Mouse (Mus musculus): ENCODE results near the gene Eaf2.
"Not testable (repeated sequence)": the region's sequence is repeated elsewhere in the genome, so short reads cannot be mapped to it uniquely, and the experiment has no call there.

Gene Eaf2

DNA sequence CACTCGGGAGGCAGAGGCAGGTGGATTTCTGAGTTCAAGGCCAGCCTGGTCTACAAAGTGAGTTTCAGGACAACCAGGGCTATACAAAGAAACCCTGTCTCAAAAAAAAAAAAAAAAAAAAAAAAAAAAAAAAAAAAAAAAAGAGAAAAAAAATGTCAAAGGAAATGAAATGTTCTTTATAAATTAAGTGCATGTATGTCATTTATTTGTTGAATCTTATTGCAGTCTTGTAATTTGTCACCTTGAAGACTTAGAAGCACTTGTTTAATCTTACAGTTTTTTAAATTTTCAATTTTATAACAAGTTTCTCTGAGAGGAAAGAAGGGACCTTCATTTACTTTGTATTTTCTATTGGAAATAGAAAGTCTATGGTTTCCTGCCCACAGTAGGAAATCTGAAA lies 27.9 kb downstream of the Eaf2 start:
- not testable (repeated sequence) for DNase-seq (ENCODE audit: low read depth, low spot score)

DNA sequence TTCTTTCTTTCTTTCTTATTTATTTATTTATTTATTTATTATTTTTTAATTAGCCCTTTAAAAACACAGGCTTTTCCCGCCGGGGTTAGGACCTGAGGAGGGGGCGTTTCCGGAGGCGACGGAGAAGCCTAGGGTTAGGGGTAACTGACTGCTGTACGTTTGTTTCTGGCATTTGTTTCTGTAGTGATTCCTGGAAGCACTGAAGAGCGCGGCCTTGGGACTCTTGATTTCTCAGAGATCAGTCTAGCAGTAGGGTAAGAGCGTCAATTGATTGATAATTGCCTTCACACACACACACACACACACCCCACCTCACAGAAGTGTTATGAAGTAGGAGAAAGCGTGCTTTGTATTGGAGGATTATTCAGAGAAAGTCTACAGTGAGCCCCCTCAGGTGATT lies 46.0 kb downstream of the Eaf2 start:
- DNase-seq (ENCODE audit: low read depth, low spot score): no peak

DNA sequence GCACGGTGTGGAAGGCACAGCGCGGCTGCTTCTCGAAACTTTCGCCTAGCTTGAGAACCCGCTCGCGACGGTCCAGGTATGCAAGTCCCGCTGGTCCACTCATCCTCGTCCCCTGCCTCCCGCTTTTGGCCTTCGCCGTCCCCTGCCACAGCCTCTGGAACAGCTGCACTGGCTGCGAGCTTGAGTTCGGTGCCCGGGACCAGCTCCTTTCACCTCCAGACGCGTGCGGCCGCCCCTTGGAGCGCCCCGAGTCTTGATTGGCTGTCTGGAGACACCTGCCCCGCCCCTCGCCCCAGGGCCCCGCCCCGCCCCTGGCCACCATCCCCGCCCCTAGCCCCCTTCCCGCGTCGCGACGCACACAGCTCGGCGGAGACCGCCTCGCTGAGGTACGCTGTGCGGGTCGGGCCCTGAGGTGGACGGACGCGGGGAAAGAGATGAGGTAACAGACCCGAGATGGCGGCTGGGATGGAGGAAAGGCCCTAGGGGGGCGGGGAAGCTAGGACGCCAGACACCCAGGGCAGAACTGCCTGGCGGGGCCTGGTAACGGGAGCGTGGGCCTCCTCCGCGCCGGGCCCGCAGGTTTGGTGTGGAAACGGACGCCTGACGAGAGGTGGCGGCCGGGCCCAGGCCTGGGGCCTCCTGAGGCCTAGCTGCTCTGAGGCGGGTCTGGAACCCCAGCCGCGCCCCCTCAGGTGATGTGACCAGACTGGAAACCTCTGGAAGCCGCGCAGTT lies 46.6 kb downstream of the Eaf2 start, which contains the start of gene Iqcb1:
Iqcb1 (plus strand) TSS at position 332 of the 733 bp plus-strand sequence.
- peak; percentile 50 for DNase-seq (ENCODE audit: low read depth, low spot score)

DNA sequence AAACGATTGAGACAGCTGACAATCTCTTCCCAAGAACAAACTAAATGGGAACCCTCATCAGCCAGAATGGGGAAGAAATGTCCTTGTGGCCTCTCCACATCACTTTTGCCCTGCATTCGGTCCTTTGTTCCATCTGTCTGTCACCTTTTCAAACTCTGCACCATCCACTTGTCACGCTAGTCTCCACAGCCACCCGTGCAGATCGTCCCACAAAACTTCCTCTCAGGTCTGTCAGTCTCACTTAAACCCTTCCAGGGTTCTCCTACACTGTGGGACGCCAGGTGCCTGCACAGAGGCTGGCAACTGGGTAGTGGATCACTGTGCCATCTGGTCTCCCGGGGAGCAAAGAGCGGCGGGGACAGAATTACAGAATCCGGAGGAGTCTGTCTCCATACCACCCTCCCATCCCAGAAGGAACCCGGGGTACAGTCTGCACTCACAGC lies 47.2 kb downstream of the Eaf2 start:
- DNase-seq (ENCODE audit: low read depth, low spot score): no peak

DNA sequence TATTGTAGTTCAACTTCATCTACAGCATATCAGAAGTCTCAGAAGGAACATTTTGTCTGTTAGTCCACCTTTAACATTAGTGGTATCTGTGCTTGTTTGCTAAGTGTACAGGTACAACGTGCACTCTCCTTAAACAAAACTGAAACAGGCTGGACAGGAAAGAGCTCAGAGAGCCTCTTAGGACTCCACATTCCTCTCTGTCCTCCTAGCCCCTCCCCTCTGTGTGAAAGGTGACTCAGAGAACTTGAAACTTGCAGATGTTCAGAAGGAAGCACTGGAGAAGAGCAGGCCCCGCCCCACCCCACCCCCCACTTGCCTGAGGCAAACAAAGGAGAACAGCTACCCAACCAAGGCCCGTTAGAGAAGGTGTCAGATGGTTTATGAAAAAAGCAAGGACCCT lies 53.3 kb downstream of the Eaf2 start:
- peak; percentile 58 for DNase-seq (ENCODE audit: low read depth, low spot score)

DNA sequence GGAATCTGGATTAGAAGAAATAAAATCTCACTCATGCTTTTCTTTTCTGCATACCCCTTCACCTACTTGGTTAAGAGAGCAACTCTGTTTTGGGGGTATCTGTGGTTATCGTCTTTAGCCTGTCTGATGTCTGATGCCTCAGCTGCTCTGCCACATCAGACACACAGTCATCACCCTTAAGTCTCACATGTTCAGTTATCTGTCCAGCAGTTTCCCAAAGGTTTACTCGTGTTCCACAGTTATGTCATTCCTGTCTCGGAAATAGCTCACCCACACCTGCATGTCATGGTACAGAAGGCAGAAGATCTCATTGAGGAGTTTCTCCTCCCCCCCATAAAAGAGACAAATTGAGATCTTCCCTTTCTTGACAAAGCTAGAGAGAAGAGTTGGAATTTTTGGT lies 54.1 kb downstream of the Eaf2 start:
- no peak for DNase-seq (ENCODE audit: low read depth, low spot score)

DNA sequence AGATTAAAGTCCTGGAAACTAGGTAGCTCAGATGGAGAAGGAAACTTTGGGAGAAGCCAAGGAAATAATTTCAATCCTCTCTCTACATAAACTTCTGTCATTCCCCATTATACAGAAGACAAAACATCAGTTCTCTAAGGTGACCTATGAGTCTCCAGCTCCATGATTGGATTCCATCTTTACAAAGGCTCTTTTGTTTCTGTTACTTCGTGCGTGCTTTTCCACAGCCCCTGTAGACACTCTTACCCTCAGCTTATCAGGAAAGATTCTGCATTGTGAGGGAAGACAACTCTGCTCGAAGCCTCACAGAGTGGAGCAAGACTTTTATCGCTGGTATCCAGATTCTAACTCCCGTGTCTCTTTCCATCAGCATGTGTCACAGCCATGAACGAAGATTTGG lies 54.8 kb downstream of the Eaf2 start:
- no peak for DNase-seq (ENCODE audit: low read depth, low spot score)

DNA sequence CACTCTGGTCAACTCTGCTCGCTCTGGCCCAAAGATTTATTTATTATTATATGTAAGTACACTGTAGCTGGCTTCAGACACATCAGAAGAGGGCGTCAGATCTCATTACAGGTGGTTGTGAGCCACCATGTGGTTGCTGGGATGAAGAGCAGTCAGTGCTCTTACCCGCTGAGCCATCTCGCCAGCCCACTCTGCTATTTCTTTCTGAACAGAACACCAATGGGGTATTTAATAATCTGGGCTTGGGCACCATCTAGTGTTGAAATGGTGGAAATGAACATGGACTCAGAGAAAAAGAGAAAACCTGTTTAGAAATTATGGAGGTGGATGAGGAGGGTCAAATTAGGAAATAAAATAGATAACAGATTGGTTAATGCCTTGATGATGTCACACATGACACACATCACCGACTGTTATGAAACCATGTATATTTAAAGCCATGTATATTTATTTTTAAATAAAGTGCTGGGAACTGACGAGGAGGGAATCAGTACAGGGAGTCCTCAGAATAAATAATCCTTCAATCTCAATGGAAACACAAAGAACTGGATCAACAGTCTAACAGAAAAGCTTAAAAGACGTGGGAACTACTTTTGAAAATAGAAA lies 57.4 kb downstream of the Eaf2 start:
- peak; percentile 39 for DNase-seq (ENCODE audit: low read depth, low spot score)

DNA sequence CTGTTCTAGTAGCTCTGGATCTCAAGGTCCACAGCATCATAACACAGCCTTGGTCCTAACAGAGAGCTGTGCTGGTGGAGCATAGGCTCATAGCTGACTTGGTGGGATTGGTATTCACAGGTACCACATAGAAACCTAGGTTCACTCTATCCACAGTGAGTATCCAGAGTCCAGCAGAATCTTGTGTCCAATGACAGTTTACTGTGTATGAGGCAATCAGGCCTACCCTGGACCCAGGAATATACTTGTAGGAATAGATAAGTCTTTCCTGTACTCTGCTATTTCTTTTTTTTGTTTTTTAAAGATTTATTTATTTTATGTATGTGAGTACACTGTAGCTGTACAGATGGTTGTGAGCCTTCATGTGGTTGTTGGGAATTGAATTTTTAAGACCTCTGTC lies 57.9 kb downstream of the Eaf2 start:
- DNase-seq (ENCODE audit: low read depth, low spot score): no peak

DNA sequence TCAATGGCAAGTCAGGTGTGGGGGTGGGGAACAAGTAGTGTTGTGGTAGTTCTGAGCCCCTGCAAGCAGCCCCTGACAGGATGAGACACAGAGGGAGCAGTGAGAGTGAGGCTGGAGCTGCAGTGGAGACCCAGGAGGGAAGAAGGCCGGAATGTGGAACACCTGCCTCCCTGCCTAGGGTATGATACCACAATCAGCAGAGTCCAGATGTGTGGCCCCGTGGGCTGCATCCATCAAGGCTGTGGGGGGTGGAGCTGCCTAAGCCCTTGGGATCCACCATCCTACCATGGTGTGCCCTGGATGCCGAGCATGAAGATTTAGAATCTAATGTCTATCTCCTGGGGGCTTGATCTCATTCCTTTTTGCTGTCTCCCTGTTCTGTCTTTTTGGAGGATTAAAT lies 61.1 kb downstream of the Eaf2 start:
- no peak for DNase-seq (ENCODE audit: low read depth, low spot score)

DNA sequence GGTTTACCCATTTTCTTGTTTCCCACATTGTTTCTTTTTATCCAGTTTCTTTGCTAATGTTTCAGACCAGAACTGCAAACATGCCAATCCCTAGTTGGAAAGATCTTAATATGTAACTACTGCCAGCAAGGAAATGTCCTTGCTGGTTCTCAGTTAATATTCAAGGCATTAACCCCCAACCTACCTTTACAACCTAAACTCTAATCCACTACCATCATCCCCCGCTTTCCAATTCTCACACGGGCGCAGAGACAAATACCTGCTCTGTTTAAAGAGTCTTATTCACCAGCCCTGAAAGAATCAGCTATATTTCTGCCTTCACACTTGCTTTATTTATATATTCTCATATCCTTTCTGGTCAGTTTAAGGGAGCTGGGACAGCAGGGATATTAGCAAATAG lies 66.2 kb downstream of the Eaf2 start:
- DNase-seq (ENCODE audit: low read depth, low spot score): no peak

DNA sequence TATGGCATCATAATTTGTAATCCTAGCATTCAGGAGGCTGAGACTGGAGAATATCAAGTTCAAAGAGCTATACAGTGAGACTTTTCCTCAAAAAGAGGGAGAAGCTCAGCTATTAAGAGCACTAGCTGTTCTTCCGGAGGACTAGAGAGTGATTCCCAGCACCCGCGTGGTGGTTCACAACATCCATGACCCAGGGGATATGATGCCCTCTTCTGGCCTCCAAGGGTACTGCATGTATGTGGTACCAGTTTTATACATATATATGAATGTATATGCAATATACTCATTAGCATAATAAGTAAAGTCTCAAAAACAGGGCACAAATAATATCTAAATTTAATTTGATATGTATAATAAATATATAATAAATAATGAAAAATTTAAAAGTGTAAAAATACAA lies 72.4 kb downstream of the Eaf2 start:
- DNase-seq (ENCODE audit: low read depth, low spot score): no peak

DNA sequence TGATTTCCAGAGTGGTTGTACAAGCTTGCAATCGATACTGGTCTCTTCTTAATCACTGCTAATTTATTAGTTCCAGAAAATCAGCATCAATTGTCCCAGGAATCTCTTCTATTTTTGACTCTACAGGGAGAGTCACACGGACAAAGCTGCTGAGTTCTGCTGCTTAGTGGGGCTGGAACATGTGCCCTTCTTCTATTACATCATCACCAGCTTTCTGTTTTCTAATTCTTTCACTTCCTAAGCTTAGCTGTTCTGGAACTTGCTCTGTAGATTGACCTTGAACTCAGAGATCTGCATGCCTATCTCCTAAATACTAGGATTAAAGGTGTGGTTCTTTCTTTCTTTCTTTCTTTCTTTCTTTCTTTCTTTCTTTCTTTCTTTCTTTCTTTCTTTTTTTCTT lies 76.5 kb downstream of the Eaf2 start:
- no peak for DNase-seq (ENCODE audit: low read depth, low spot score)

DNA sequence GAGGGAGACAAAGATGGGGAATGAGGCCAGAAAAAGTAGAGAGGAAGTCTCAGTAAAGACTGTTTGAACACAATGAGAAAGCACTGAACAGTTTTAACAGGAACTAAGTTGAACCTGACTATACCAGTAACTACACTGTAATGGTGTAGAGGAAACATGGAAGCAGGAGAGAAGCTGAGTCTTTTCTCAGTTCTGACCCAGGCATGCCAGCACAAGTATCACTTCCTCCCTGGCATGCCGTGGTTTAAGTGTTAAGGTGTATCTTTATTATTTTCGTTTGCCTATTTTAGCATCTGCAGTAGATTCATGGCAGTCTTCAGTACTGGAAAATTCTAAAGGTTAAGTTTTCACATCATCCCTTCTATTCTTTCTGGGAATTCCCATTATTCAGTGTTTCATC lies 79.8 kb downstream of the Eaf2 start:
- DNase-seq (ENCODE audit: low read depth, low spot score): no peak

DNA sequence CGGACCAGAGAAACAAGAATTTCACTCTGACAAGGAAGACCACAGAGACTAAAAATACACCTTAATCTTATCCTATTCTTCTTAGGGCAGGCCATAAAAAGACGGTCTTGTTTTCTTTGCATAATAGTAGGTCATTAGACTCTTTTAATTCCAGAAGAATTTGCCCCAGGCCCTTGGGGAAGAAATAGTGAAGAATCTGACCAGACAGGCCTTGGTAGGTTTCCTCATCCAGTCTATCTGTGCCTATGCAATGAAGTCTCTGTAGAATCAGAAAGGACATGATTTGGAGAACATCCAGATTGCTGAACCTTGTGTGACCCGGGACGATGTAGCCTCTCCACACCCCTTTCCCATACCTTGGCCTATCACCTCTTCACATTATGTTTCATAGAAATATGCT lies 84.6 kb downstream of the Eaf2 start:
- DNase-seq (ENCODE audit: low read depth, low spot score): no peak

DNA sequence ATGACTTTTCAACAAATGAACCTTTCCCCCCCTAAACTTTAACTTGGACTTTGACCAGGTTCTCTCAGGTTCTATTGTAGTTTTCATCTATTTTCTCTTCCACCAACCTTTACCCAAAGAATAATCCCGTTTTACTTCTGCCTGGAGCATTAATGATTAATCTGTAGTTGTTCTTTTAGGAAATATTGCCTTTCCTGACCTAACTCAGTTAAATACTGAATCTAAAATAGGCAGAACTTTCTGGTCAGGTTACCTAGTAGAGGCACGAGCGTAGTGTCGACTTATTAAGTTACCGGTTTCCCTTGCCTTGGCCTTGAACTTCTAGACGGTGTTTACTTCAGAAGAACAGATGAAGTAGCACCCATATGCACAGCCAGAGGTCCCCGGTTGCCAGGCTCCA lies 88.3 kb downstream of the Eaf2 start:
- DNase-seq (ENCODE audit: low read depth, low spot score): no peak

DNA sequence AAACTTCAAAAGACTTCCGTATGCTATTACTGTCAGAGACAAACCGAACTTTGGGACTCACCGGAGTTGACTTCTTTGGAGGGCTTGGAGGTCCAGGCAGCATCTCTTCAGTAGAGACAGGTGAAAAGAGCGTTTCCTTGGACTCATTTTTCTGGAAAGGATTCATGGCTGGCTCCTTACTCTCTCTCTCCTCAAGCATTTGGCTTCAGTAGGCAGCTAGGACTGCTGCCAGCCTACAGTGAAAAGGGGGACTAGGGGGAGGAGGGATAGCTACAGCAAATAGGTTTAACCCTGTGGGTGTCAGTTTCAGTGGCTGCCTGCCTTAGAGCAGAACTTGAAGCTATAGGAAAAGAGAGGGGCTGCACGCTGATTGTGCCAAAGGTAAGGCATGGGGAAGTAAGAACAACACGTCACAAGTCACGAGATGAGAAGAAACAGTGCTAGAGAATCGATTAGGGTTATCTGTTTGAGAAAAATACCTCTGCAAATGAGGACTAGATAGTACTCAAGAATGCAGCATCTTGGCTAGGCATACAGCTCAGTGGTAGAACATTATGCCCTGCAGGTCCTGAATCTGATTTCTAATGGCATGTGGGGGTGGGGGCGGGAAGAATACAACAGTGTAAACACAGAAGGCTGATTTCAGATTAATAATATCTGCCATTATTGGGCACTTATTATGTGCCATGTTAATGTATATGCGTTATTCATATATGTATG lies 90.0 kb downstream of the Eaf2 start, which contains the start of gene Slc15a2:
Slc15a2 (minus strand) TSS at position 369 of the 720 bp plus-strand sequence.
- no peak for DNase-seq (ENCODE audit: low read depth, low spot score)

DNA sequence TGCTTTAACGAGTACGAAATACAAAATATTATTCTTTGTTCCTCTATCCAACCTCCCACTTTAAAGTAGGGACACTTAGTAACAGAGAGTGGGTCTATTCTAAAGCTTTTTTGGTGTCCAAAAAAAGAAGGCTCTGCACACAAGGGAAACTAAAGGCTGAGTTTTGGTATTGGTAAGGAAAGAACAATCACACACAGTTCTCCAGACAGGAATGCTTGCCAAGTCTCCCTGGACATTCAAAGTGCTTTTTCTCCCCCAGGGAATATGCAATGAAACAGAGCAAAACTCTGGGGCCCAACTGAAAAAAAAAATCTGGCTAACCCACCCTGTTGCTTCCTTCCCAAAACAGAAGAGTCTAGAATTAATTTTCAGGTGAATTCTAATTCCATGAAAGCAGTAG lies 90.7 kb downstream of the Eaf2 start:
- DNase-seq (ENCODE audit: low read depth, low spot score): no peak

DNA sequence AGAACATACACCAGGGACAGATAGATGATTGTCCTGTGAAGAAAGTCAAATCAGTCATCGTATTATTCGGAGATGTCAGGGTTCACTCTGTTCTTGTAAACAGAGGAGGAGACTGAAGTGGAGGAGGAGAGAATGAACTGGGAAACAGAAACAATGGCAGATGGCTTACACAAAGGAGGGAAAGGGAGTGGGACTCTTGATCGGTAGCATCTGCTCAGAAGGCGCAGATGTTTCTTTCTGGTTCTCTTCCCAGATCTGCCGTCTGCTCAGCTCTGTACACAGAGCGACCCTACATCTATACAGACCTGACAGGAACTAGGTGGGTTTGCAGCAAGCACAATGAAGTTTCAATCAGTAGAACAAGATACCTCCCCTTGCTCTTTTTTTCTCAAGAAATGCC lies 99.1 kb downstream of the Eaf2 start:
- DNase-seq (ENCODE audit: low read depth, low spot score): no peak

DNA sequence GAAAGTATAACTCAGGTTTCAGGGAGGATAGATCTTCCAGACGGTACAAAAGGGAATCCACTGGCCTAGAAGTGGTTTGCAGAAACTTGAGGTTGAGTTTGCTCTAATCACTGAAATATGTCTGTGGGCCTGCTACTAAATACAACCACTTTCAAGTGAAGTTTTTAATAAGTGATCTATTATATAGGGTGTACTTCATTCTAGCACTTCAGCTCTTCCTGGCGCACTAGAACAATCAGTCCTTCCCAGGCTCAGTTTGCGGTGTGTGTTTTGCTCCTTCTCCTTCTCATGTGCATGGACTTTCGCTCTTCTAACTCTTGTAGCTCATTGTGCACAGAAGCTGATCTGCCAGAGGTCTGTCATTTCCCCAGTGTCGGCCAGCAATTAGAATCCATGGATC lies 101.8 kb downstream of the Eaf2 start:
- no peak for DNase-seq (ENCODE audit: low read depth, low spot score)

DNA sequence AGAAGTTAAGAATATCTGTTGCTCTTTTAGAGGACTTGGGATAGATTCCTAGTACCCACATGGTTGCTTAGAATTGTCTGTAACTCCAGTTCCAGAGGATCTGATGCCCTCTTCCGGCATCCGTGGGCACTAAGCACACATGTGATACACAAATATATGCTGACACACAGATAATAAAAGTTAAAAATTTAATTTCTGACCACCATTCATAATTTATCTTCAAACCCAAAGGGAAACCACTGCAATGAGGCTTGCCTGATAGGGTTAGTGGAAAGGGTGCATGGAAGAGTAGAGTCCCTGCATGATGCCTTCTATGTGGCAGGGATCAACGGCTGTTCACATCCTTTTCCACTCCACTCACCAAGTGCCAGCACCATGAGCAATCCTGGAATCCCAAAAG lies 103.1 kb downstream of the Eaf2 start:
- no peak for DNase-seq (ENCODE audit: low read depth, low spot score)

DNA sequence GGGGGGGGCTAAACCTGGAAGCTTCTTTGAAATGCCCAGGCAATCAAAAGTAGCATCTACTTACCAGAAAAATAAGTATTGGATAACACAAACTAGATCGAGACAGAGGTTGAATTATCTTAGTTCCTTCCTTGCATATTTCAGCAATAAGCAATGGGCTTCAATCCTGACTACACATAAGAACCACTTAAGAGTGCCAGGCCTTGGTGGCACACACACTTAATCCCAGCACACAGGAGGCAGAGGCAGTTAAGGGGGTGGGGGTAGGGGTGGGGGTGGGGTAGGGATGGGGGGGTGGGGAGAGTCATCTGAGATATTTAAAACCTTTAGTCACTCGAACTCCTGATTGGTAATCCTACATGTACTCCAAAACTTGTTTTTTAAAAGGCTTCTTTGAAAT lies 103.6 kb downstream of the Eaf2 start:
- DNase-seq (ENCODE audit: low read depth, low spot score): no peak

DNA sequence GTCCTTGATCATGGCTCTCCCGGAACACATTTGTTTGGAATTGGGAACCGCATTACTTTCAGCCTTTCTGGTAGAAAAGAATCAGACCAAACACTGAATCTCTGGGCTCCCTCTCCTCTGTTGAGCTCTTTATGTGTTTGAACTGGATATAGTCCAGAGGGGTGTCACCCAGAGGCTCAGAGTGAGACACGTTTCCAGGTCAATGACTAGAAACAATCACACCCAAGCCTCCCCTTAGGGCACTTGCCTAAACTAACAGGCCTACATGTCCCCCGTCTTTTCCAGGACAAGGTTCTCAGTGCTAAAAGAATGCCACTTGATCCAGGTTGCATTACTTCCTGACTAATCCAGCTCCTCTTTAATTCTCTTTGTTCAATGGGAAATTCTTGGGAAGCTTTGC lies 104.0 kb downstream of the Eaf2 start:
- DNase-seq (ENCODE audit: low read depth, low spot score): no peak

Measured in WW6 (cell line).